Mouse (Mus musculus) embryonic fibroblast, embryonic 13.5 days (primary cell): ENCODE measurements around the gene Mtus2. TPM values are rescaled to one million over a fixed set of nuclear protein-coding genes. Genes with fewer than 3 reads are reported as not detected.

Experiments
- H3K27ac ChIP-seq: 2 replicates; pipeline ENCODE4 v1.5.1; 2012; ENCODE audit warnings: low read length, control low read depth, inconsistent platforms; ENCODE audit not compliant: insufficient read depth
- H3K4me1 ChIP-seq: 2 replicates; pipeline ENCODE4 v1.6.1; 2011; ENCODE audit warnings: low read length; ENCODE audit not compliant: control insufficient read depth, insufficient read depth
- H3K4me3 ChIP-seq: 2 replicates; pipeline ENCODE4 v1.5.1; 2011; ENCODE audit warnings: mild to moderate bottlenecking, control low read depth, low read length; ENCODE audit not compliant: insufficient read depth
- CTCF ChIP-seq: IDR thresholded peaks from 2 replicates; pipeline ENCODE4 v1.5.1; 2011; ENCODE audit warnings: mild to moderate bottlenecking, control low read depth, low read length, moderate library complexity, borderline replicate concordance; ENCODE audit not compliant: insufficient read depth
- POLR2A ChIP-seq: IDR thresholded peaks from 2 replicates; pipeline ENCODE4 v1.6.1; 2011; ENCODE audit warnings: low read depth, mild to moderate bottlenecking, control low read depth, low read length, moderate library complexity
- polyA plus RNA-seq: library from polyadenylated mRNA; stranded (reverse); fragments of >200 nt; gene quantifications from 2 replicates; pipeline ENCODE4 v1.2.4, GENCODE M21; 2011; ENCODE audit warnings: low read depth; ENCODE audit not compliant: missing spikeins, insufficient read length

The Mtus2 gene
- polyA plus RNA-seq, 1 experiment: 7.5 TPM

DNA sequence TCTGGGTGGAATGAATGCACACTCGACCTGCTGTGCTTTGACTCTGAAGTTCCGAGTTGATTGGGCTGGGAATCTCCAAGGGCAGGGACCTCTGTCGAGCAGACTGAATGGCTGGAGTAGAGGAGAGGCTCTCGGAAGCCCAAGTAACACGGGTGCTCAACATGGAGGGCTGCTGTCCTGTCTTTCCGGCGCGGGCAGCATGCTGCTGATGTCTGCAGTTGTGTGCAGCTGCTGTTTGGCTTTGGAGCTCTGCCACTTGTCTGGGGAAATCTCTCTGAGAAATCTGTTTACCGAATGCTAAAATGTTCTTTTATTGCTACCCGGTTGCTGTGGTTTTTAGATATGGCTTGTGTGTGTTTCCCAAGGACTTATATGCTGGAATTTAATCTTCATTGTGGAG lies 33.7 kb downstream of the Mtus2 start:
- no peak overlapping the region for H3K4me3 ChIP-seq
- H3K27ac ChIP-seq: no peak overlapping the region
- no peak for TF ChIP-seq CTCF
- no peak for TF ChIP-seq POLR2A
- no peaks in the 10 kb centered on the region for H3K4me1 ChIP-seq

DNA sequence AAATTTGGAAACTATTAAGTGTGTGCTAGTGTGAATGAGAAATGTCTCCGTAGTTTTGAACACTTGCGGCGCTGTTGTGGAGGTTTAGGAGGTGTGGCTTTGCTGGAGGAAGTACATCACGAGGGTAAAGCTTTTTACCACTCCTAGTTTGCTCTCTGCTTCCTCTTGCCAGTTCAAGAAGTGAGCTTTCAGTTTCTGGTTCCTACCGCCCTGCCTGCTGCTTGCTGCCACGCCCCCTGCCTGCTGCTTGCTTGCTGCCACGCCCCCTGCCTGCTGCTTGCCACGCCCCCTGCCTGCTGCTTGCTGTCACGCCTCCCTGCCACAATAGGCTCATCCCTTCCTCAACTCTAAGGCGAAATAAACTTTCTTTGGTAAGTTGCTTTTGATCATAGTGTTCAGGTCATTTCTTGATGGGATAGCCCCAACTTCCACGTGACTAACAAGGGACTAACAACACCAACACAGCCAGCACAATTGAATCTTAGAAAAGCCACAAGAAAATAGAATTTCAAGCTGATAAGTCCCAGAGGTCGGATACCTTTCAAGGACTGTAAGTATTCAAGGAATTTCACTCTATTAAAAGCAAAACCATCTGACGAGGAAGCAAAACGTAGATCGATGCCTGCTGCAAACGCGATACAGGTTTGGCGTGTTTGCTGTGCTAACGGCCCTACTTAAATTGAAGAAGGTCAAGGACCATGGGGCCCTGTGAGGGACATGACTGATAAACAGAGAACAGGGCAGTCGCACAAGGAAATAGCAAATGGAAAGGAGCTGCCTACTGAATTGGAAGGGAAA lies 35.7 kb downstream of the Mtus2 start:
- no peak overlapping the region for H3K27ac ChIP-seq
- TF ChIP-seq POLR2A (no peak), CTCF (no peak)
- H3K4me3 ChIP-seq: no peak overlapping the region
- no peaks in the 10 kb centered on the region for H3K4me1 ChIP-seq

DNA sequence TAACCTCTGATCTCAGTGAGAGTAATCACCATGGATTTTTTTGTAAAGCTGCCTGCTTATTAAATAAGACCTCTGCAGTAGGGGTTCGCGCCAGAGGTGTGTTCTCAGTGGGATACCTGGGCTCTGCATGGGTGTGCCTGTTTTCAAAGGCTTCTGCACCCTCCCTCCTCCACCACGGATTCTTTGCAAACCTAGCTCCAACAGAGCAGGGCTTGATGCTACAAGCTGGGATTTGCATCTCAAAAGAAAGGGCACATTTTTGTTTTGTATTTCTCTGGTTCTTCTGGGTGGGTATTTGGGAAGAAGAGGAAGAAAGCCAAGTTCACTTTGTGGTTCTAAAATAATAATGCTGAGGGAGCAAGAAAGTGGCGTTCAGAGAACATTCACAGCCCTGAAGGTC lies 48.1 kb downstream of the Mtus2 start:
- TF ChIP-seq POLR2A: no peak
- TF ChIP-seq CTCF: no peak
- Histone ChIP-seq H3K27ac (no peak overlapping the region), H3K4me3 (no peak overlapping the region), H3K4me1 (no peaks in the 10 kb centered on the region)

DNA sequence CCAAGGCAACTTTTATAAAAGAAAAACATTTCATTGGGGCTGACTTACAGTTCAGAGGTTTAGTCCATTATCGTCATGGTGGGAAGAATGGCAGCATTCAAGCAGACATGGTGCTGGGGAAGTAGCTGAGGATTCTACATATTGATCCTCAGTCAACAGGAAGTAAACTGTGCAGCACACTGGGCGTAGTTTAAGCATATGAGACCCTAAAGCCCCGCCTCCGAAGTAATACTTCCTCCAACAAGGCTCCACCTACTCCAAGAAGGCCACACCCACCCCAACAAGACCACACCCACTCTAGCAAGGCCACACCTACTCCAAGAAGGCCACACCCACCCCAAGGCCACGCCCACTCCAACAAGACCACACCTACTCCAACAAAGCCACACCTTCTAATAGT lies 55.0 kb downstream of the Mtus2 start:
- Histone ChIP-seq H3K4me1 (no peaks in the 10 kb centered on the region), H3K27ac (no peak overlapping the region), H3K4me3 (no peak overlapping the region)
- no peak for TF ChIP-seq POLR2A
- TF ChIP-seq CTCF: no peak

DNA sequence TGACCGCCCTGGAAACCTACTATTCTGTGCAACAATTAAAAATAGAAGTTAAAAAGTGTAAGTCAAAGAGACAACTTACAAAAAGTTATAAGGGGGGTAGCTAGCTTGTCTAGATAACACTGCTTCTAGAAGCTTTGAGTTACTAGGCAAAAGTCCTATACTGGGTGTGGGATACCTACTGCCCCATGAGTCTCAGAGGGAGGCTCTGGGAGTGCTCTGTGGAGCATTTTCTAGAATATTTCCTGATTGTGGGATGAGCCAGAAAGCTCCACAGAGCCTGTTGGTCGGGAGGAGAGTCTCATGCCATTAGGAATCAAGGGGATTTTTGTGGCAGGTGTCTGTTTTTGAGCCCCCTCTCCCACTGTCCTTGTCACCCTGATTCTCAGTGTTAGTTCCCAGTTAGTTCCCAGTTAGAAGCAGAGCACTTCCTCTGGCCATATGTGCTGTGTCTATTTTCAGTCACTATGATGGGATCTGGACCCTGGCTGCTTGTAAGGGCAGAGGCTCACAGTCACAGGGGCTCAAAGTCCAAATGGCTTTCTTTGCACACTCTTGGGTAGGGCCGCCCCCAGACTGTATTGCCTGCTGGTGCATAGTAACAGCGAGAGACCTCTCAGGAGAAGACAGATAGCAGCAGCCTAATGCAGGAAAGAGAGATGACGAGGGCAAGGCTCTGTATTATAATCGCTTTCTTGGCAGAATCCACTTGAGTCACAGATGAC lies 57.2 kb downstream of the Mtus2 start:
- Histone ChIP-seq H3K4me3 (no peak overlapping the region), H3K4me1 (no peaks in the 10 kb centered on the region), H3K27ac (no peak overlapping the region)
- TF ChIP-seq POLR2A (no peak), CTCF (no peak)

DNA sequence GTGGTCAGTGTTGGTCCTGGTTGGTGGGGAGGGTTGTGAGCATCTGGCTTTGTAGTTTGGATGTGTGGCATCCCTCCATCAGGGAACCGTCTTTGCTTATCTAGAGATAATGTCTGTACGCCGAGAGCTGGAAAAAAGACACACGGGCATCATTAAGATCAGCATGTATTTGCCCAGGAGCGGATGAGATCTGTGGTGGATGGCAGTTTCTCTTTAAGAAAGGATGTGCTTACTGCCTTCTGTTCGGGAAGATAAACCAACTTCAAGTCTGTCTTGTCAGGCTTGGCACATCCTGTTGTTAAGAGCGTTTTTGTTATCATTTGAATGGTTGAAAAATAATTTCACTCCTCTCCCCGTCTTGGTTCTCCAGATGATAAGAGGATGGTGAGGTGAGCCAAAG lies 58.3 kb downstream of the Mtus2 start:
- no peaks in the 10 kb centered on the region for H3K4me1 ChIP-seq
- no peak overlapping the region for H3K4me3 ChIP-seq
- TF ChIP-seq CTCF (no peak), POLR2A (no peak)
- no peak overlapping the region for H3K27ac ChIP-seq

DNA sequence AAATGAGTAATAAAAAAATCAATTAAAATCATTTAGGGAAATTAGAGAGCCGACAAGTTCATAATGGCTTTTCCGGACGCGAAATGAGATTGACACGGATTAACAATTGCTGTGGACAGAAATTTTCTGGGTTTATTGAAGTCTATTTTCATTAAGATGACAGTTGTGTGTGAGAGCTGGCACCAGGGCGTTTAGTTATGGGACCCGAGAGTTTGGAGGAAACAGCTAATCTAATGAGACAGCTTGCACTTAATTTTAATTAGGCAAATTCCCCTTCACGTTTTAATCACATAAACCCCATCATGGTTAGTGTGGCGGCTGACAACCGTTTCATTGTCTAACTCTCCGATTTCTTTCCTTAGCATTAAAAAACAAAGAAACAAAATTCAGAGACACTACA lies 60.3 kb downstream of the Mtus2 start:
- no peak overlapping the region for H3K4me3 ChIP-seq
- H3K4me1 ChIP-seq: no peaks in the 10 kb centered on the region
- H3K27ac ChIP-seq: no peak overlapping the region
- TF ChIP-seq CTCF: no peak
- no peak for TF ChIP-seq POLR2A

DNA sequence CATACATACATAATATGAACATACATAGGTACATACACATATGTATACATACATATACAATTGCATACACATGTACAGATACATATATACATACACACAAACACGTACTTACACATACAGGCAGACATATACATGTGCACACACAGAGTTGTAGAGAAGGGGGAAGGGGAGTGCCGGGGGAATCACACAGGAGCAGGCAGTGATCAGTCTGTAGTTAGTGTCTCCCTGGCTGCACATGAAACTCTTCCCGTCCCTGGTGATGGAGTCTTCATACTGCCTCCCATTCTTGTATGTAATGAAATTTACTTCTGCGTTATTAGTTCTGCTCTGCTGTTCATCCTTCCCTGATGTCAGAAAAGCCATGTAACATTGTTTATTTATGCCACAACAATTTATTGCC lies 65.7 kb downstream of the Mtus2 start:
- Histone ChIP-seq H3K4me3 (no peak overlapping the region), H3K4me1 (no peaks in the 10 kb centered on the region; the same call in 1 of the 2 replicates), H3K27ac (no peak overlapping the region)
- TF ChIP-seq CTCF (no peak), POLR2A (no peak)

DNA sequence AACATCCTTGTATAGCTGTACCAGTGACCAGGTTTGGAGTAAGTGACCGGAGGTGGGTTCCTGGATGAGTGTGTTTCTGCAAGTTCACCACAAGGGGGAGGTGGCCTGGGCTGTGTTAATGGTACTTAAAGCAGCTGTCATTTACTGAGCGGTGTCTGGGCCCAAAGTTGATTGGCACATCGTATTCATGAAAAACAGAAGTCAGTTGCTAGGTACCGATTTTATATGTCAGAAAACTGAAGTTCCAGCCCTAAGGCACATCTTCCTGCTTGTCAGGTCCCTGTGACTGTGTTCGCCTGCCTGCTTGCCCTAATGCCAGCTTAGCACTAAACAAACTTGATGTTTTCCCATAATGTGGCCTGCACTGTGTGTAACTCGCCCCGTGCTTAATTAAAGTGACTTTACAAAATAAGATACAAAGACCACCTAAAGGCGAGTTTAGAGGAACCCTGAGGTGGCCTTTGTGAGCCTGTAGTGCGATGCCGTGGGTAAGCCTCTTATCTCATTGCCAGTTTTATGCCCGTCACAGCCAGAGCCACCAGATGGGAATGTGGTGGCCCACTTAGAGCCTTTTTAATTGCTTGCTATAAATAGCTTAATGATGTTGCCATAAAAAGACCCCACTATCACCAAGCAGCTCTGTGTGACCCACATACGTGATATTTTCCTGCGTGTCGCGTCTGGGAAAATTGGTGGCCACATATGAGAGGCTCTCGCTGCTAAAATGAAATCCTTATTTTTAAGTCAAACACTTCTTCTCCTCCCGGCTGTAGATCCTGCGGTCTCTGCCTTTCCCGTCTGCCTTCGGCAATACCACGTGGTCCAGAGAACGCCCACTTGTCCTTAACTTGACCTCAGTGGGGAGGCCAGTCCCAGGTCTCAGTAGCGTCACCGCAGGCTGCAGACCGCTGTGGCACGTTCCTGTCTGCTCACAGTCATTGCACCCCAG lies 69.6 kb downstream of the Mtus2 start:
- Histone ChIP-seq H3K4me1 (no peaks in the 10 kb centered on the region; the same call in 1 of the 2 replicates), H3K27ac (no peak overlapping the region), H3K4me3 (no peak overlapping the region)
- TF ChIP-seq POLR2A (no peak), CTCF (no peak)

DNA sequence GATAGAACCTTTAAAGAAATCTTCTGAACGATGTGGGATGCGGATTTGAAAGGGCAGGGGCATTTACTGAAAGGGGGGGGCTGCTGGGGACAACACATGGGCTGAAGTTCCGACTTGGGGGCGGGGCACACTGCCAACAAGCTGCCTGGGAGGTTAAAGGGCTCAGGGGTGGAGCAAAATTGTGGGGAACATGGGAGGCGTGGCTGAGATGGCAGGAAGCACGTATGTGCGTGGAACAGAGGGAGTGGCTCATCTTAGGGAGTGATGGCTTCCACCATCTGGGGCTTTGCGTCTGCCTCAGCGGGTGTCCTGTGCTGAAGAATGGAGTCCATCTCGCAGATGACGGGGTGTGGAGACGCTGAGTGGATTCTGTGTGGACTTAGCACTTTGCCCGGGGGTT lies 70.9 kb downstream of the Mtus2 start:
- H3K27ac ChIP-seq: no peak overlapping the region
- no peak overlapping the region for H3K4me3 ChIP-seq
- no peaks in the 10 kb centered on the region; the same call in 1 of the 2 replicates for H3K4me1 ChIP-seq
- TF ChIP-seq CTCF (no peak), POLR2A (no peak)
